Mouse (Mus musculus) hindbrain, embryonic 10.5 days (tissue): ENCODE measurements around the gene Zfp687. TPM values are rescaled to one million over a fixed set of nuclear protein-coding genes. Genes with fewer than 3 reads are reported as not detected.
"Not testable (repeated sequence)": the region's sequence is repeated elsewhere in the genome, so short reads cannot be mapped to it uniquely, and the experiment has no call there.

Experiments used
- DNase-seq: peaks from one replicate; pipeline ENCODE4 v3.0.0-alpha.2; 2017; ENCODE audit warnings: low spot score
- H3K27ac ChIP-seq: fragments of 300-500 bp; sonication (generic); 2 replicates; pipeline ENCODE4 v1.5.1; 2016; ENCODE audit warnings: mild to moderate bottlenecking, moderate library complexity
- H3K27me3 ChIP-seq: fragments of 300-500 bp; sonication (generic); 2 replicates; pipeline ENCODE4 v1.6.1; 2016; ENCODE audit warnings: mild to moderate bottlenecking; ENCODE audit not compliant: poor library complexity, insufficient read depth, severe bottlenecking
- H3K36me3 ChIP-seq: fragments of 300-500 bp; sonication (generic); 2 replicates; pipeline ENCODE4 v1.6.1; 2016; ENCODE audit warnings: mild to moderate bottlenecking, moderate library complexity
- H3K4me1 ChIP-seq: fragments of 300-500 bp; sonication (generic); replicated peaks from 2 replicates; pipeline ENCODE4 v1.6.1; 2016; ENCODE audit warnings: mild to moderate bottlenecking
- H3K4me3 ChIP-seq: fragments of 300-500 bp; sonication (generic); 2 replicates; pipeline ENCODE4 v1.5.1; 2016; ENCODE audit warnings: mild to moderate bottlenecking, moderate library complexity
- H3K9me3 ChIP-seq: fragments of 300-500 bp; sonication (generic); 2 replicates; pipeline ENCODE4 v1.6.1; 2016; ENCODE audit warnings: mild to moderate bottlenecking, moderate library complexity
- WGBS: fragments of 180-500 bp; shearing (Covaris S2); methylation state at CpG from one replicate; pipeline ENCODE4 v1.1.7; 2016; 5-methylcytosine and 5-hydroxymethylcytosine counted together
- polyA plus RNA-seq: library from polyadenylated mRNA; unstranded; fragments of >200 nt; fragmentation: Nextera tagmentation; extraction: Ambion mirVana; gene quantifications from 2 replicates; pipeline ENCODE4 v1.2.1, GENCODE M21; 2016

The Zfp687 gene
- polyA plus RNA-seq, 1 experiment from 2014 or later: 46.5 TPM

DNA sequence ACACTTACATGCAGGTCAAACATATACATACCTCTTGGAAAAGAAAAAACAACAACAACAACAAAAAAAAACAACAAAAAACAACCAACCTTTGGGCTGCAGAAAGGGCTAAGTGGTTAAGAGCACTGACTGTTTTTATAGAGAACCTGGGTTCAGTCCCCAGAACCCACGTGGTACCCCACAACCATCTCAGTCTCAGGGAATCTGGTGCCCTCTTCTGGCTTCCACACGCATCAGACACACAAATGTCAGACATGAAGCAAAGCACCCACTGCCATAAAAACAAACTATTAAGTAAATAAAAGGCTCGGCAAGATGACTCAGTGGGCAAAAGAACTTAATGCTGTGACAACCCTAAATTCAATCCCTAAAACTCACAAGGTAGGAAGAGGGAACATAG is 14.7 kb upstream of the Zfp687 start:
- H3K27me3 ChIP-seq: no peaks in the 10 kb centered on the region
- no peaks in the 10 kb centered on the region for H3K9me3 ChIP-seq
- H3K27ac ChIP-seq: no peak overlapping the region
- H3K36me3 ChIP-seq: peaks cover 63% of the 10 kb centered on the region
- DNase-seq: no peak
- H3K4me1 ChIP-seq: peaks cover 20% of the 10 kb centered on the region
- H3K4me3 ChIP-seq: no peak overlapping the region
- 73% methylated on average over 3 of the region's 3 CpGs for WGBS

DNA sequence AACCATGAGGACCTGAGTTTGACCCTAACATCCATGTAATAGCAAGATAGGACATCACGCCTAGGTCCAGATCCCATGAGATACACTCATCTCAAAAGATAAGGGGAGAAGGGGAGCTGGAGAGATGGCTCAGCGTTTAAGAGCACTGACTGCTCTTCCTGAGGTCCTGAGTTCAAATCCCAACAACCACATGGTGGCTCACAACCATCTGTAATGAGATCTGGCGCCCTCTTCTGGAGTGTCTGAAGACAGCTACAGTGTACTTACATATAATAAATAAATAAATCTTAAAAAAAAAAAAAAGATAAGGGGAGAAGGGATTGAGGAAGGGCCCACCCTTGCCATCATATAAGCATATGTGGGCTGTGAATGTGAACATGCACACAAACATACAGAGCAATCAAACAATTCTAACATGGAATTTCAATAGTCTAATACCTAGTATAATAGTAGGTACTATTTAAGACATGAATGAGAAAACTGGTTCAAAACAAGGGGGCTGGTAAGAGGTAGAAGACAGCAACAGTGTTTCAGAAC is 14.1 kb upstream of the Zfp687 start:
- not testable (repeated sequence) for H3K27ac ChIP-seq, H3K4me3 ChIP-seq, H3K27me3 ChIP-seq, H3K9me3 ChIP-seq, DNase-seq
- WGBS: 67% methylated on average over 3 of the region's 3 CpGs
- Histone ChIP-seq H3K4me1 (peaks cover 26% of the 10 kb centered on the region), H3K36me3 (peaks cover 57% of the 10 kb centered on the region)

DNA sequence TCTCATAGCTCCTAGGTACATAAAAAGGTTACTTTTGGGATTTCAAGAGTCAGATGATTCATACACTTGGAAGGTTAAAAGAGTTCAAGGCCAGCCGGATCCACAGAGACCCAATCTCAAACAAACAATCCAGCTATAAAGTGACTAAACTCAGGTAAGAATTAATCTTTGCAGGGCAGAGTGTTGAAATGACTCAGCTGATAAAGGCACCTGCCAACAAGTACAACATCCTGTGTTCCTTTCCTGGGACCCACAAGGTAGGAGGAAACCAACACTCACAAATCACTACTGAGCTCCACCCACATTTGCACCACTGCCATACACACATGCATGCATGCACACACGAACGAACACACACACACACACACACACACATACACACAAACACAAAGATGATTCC is 13.4 kb upstream of the Zfp687 start:
- no peak for DNase-seq
- WGBS: 93% methylated on average over 3 of the region's 3 CpGs

DNA sequence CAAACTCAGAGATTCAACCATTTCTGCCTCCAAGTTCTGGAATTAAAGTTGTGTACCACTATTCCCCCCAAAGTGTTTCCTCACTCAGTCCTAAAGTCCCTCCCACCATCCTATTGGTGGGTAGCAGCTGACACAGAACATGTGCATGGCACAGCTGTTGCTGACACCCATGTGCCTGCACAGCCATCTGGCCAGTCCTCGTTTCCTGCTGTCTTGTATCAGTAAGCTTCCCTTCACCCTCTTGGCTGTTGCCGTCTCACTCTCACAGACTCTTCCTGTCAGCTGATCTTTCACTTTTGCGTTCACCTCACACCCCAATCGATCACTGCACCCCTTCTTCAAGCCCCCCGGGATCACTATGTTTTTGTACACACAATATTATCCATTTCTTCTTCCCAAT is 12.5 kb upstream of the Zfp687 start:
- Histone ChIP-seq H3K4me1 (peaks cover 29% of the 10 kb centered on the region), H3K27ac (no peak overlapping the region), H3K36me3 (peaks cover 40% of the 10 kb centered on the region), H3K9me3 (no peaks in the 10 kb centered on the region), H3K27me3 (no peaks in the 10 kb centered on the region), H3K4me3 (no peak overlapping the region)
- 73% methylated on average over 5 of the region's 5 CpGs for WGBS
- DNase-seq: no peak

More for the DNA sequence above, 13.4 kb upstream of the Zfp687 start:
- Histone ChIP-seq H3K27me3 (no peaks in the 10 kb centered on the region), H3K27ac (no peak overlapping the region), H3K36me3 (peaks cover 49% of the 10 kb centered on the region), H3K4me1 (peaks cover 29% of the 10 kb centered on the region), H3K9me3 (no peaks in the 10 kb centered on the region), H3K4me3 (no peak overlapping the region)

DNA sequence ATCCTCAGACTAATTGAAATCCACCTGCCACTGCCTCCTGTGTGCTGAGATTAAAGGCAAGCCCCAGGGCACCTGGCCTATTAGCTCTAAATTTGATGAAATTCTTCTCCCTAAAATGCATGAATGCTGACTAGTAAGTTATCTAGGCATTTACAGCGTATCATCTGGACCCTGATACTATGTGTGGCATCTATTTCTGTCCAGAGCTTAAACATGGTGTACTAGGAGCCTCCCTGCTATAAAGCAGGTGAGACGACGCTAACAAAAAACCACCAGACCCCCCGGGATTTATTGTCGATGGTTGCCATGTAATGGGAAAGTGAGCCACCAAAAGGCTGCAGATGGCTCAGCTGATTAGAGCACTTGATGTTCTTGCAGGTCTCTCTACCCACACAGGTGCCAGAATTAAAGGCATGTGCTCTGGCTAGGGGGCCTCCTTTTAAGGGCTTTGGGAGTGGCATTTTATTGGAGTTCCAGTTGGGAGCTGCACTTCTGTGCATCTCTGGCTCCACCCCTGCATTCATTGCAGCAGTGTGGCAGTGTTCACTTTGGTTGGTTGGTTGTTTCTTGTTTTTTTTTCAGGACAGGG is 11.9 kb upstream of the Zfp687 start:
- no peak for DNase-seq
- Histone ChIP-seq H3K4me3 (no peak overlapping the region), H3K9me3 (no peaks in the 10 kb centered on the region), H3K4me1 (peaks cover 29% of the 10 kb centered on the region), H3K36me3 (peaks cover 35% of the 10 kb centered on the region), H3K27ac (no peak overlapping the region), H3K27me3 (no peaks in the 10 kb centered on the region)
- 71% methylated on average over 5 of the region's 5 CpGs for WGBS

DNA sequence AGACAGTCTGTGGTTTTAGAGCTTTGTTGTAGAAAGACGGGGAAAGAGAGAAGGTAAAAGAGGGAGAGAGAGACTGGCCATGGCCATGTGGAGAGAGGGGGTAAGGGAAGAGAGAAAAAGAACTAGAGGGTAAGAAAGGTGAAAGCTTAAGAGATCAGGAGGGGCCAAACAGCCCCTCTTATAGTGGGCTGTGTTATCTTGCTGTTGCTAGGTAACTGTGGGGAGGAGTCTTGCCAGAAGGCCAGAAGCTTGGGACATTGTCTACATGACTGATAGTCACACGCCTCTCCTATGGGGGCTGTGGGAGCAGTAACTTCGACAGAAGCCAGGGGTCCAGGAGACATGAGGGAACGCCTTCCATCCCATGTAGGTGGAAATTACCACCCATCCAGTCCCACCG is 10.0 kb upstream of the Zfp687 start:
- no peak overlapping the region for H3K27ac ChIP-seq
- 54% methylated on average over 5 of the region's 5 CpGs for WGBS

DNA sequence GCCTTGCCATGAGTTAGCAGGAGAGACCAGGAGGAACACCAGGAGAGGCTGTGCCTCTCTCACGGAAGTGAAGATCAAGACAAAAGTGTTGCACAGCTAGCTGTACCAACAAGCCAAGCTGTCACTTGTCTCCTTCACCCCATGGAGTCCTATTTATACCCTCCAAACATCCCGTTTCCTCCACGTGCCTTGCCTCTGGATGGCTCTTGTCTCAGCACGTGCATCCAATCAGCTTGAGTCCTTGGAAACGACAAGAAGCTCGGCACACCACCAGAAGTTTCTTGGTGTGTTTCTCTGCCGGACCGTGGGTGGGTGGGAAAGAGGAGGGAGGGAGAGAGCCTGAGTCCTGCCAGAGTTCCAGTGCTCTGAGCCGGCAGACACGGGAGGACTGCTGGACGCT is 9.3 kb upstream of the Zfp687 start:
- no peak for DNase-seq
- Histone ChIP-seq H3K9me3 (no peaks in the 10 kb centered on the region), H3K4me3 (no peak overlapping the region), H3K36me3 (peaks cover 12% of the 10 kb centered on the region), H3K4me1 (peaks cover 29% of the 10 kb centered on the region), H3K27ac (peak overlapping the region; percentile 56; the same call in 1 of the 2 replicates), H3K27me3 (no peaks in the 10 kb centered on the region)
- WGBS: 31% methylated on average over 11 of the region's 11 CpGs

More for the DNA sequence above, 10.0 kb upstream of the Zfp687 start:
- no peak for DNase-seq
- no peaks in the 10 kb centered on the region for H3K9me3 ChIP-seq
- H3K36me3 ChIP-seq: peaks cover 15% of the 10 kb centered on the region
- H3K27me3 ChIP-seq: no peaks in the 10 kb centered on the region
- peaks cover 29% of the 10 kb centered on the region for H3K4me1 ChIP-seq
- H3K4me3 ChIP-seq: no peak overlapping the region

DNA sequence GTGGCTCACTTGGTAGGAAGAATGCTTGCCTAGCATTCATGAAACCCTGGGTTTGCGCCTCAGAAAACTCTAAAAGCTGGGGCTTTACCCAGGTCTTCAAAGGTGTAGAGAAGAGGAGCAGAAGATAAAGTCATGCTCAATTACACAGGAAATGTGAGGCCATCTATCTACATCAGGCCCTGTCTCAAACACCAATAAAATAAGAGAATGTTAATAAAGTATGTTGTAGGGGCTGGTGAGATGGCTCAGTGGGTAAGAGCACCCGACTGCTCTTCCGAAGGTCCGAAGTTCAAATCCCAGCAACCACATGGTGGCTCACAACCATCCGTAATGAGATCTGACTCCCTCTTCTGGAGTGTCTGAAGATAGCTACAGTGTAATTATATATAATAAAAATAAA is 5.7 kb upstream of the Zfp687 start:
- H3K9me3 ChIP-seq, H3K27ac ChIP-seq, DNase-seq, H3K4me3 ChIP-seq, H3K27me3 ChIP-seq, H3K36me3 ChIP-seq: not testable (repeated sequence)
- peaks cover 31% of the 10 kb centered on the region for H3K4me1 ChIP-seq
- 96% methylated on average over 5 of the region's 5 CpGs for WGBS

DNA sequence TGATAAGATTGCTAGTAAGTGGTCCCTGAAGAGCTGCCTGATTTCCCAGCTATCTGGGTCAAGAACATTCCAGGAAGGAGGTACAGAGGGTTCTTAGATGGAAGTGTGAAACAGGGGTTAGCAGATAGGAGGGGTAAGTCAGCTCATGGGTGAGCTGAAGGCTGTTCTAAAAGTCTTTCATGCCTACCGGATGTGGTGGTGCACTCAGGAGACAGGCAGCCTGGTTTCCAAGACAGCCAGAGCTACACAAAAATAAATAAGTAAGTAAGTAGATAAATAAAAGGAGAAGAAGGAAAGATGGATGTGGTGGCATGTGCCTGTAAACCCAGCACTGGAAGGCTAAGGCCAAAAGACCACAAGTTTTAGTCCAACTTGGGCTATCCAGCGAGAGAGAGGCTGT is 3.5 kb upstream of the Zfp687 start:
- H3K9me3 ChIP-seq: no peaks in the 10 kb centered on the region
- H3K27me3 ChIP-seq: no peaks in the 10 kb centered on the region
- 84% methylated on average over 2 of the region's 2 CpGs for WGBS
- peaks cover 23% of the 10 kb centered on the region for H3K4me1 ChIP-seq
- H3K27ac ChIP-seq: no peak overlapping the region
- H3K4me3 ChIP-seq: no peak overlapping the region
- peaks cover 7% of the 10 kb centered on the region; the same call in 1 of the 2 replicates for H3K36me3 ChIP-seq
- no peak for DNase-seq

DNA sequence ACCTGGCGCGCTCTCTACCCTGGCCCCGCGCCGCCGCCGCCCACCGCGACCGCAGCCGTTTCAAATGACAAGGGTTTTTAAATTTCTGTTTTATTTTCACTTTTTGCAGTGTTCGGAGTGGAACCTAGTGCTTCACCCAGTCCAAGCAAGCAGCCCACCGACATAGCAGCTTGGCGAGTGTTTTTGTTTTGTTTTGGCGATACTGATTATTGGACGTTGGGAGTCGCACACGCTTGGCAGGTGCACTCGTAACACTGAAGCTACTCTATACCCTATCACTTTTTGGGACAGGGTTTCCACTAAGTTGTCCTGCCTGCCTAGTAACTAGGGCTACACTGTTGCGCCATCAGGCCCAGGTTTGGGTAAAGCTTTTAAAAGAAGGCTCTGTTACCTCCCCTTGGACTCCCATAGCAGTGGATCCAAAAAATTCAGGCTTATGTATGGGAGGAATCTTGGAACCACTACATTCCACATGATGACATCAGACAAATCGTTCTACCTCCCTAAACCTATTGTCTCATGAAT is 1.3 kb upstream of the Zfp687 start:
- peaks cover 35% of the 10 kb centered on the region for H3K4me1 ChIP-seq
- peak overlapping the region; percentile 95 for H3K27ac ChIP-seq
- H3K4me3 ChIP-seq: peak overlapping the region; percentile 94
- no peaks in the 10 kb centered on the region for H3K27me3 ChIP-seq
- no peak for DNase-seq
- H3K9me3 ChIP-seq: no peaks in the 10 kb centered on the region
- WGBS: 4% methylated on average over 21 of the region's 21 CpGs
- H3K36me3 ChIP-seq: peaks cover 26% of the 10 kb centered on the region

DNA sequence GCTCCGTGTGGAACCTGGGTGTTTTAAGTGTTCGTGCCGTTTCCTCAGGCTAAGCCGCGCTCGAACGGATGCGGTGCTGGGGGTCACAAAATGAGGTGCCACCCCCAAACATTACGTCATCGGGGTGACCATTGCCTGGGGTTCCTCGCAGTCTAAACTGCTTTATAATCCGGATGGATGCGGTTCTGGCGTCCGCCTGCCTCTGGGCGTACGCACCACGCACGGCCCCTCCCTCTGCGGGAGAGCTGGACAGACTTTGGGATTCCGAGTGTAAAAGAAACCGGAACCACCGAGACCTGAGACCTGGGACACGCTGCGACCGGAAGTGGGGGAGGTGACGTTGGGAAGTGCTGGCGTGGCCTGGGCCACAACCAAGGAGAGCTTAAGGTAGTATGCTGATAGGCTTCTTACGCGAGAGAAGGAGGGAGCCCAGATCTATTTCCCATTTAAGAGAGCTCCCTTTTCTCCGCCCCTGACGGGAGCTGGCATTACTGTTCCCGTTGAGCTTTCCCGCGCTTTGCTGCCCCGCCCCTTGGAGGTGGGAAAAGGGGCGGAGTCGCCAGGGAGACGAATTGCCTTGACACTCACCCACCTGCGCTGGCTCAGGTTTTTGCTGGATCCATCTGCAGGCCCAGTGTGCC is 763 bp upstream of the Zfp687 start:
- Histone ChIP-seq H3K4me3 (peak overlapping the region; percentile 94), H3K27me3 (no peaks in the 10 kb centered on the region), H3K36me3 (peaks cover 32% of the 10 kb centered on the region), H3K27ac (peak overlapping the region; percentile 95), H3K9me3 (no peaks in the 10 kb centered on the region), H3K4me1 (peaks cover 41% of the 10 kb centered on the region)
- WGBS: under 1% methylated on average over 40 of the region's 40 CpGs
- DNase-seq: peak; percentile 89

DNA sequence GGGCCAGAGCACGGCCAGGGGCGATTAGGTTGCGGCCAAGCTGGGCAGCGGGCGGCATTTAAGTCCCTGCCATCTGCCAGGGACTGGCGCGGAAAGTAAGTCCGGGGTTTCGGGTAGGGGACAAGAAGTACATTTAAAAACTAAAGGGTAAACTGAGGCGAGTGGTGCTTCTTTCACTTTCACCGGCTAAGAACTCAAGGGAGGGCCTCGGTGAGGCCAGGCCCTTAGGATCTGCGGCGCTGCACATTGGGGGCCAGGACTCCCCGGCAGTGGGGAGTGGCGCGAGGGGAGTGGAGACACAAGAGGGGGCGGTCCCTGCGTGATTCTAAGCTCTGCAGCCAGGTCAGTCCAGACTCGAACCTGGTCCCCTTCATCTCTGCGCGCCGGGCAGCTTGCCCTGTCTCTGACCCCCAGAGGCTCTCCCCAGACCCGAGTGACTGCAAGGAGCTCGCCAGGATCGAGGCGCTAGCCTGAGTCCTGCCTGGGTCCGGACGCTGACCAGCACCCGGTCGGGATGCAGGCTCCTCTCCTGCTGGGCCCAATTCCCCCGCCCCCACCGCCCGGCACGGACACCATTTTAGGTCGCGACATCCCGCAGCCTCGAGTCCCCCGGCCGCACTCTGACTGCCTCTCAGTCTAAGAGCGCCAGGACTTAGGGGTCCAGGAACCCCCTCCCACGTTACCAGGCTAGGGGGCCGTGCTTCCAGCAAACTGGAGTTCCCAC is 658 bp downstream of the Zfp687 start:
- under 1% methylated on average over 44 of the region's 44 CpGs for WGBS
- DNase-seq: peak; percentile 75

More for the DNA sequence above, 658 bp downstream of the Zfp687 start:
- H3K27ac ChIP-seq: peak overlapping the region; percentile 95
- H3K4me3 ChIP-seq: peak overlapping the region; percentile 94
- peaks cover 44% of the 10 kb centered on the region for H3K4me1 ChIP-seq
- no peaks in the 10 kb centered on the region for H3K9me3 ChIP-seq
- H3K27me3 ChIP-seq: no peaks in the 10 kb centered on the region
- peaks cover 43% of the 10 kb centered on the region for H3K36me3 ChIP-seq
